Mouse (Mus musculus) midbrain, embryonic 12.5 days (tissue): Measurements from ENCODE around the gene Gm5617. TPM values are rescaled to one million over a fixed set of nuclear protein-coding genes. Genes with fewer than 3 reads are reported as not detected.
"Not testable (repeated sequence)": the region's sequence is repeated elsewhere in the genome, so short reads cannot be mapped to it uniquely, and the experiment has no call there.

ENCODE experiments used
- ATAC-seq: fragments of 200-750 bp; cut with Nextera tagmentation; 2 replicates; pipeline ENCODE4 v1.8.0; 2017; ENCODE audit warnings: low read depth, moderate TSS enrichment, moderate library complexity; ENCODE audit not compliant: low FRiP score
- H3K27ac ChIP-seq: fragments of 300-500 bp; sonication (generic); replicated peaks from 2 replicates; pipeline ENCODE4 v1.5.1; 2016; ENCODE audit warnings: mild to moderate bottlenecking
- H3K27me3 ChIP-seq: fragments of 300-500 bp; sonication (generic); 2 replicates; pipeline ENCODE4 v1.6.1; 2016; ENCODE audit warnings: mild to moderate bottlenecking
- H3K36me3 ChIP-seq: fragments of 300-500 bp; sonication (generic); 2 replicates; pipeline ENCODE4 v1.6.1; 2016
- H3K4me1 ChIP-seq: fragments of 300-500 bp; sonication (generic); 2 replicates; pipeline ENCODE4 v1.6.1; 2016
- H3K4me2 ChIP-seq: fragments of 300-500 bp; sonication (generic); replicated peaks from 2 replicates; pipeline ENCODE4 v1.6.1; 2016; ENCODE audit warnings: mild to moderate bottlenecking, moderate library complexity
- H3K4me3 ChIP-seq: fragments of 300-500 bp; sonication (generic); 2 replicates; pipeline ENCODE4 v1.5.1; 2016; ENCODE audit warnings: mild to moderate bottlenecking
- H3K9ac ChIP-seq: fragments of 300-500 bp; sonication (generic); replicated peaks from 2 replicates; pipeline ENCODE4 v1.6.1; 2016; ENCODE audit warnings: mild to moderate bottlenecking, moderate library complexity
- H3K9me3 ChIP-seq: fragments of 300-500 bp; sonication (generic); 2 replicates; pipeline ENCODE4 v1.6.1; 2016; ENCODE audit warnings: mild to moderate bottlenecking
- WGBS: fragments of 180-500 bp; shearing (Covaris S2); methylation state at CpG from one replicate; pipeline ENCODE4 v1.1.7; 2016; 5-methylcytosine and 5-hydroxymethylcytosine counted together
- polyA plus RNA-seq: library from polyadenylated mRNA; unstranded; fragments of >200 nt; fragmentation: Nextera tagmentation; extraction: Ambion mirVana; gene quantifications from 2 replicates; pipeline ENCODE4 v1.2.1, GENCODE M21; 2016

Gm5617 gene
- polyA plus RNA-seq, 1 experiment from 2014 or later: 40.6 TPM

- no peak for ATAC-seq
- H3K27me3 ChIP-seq: no peaks in the 10 kb centered on the region
- WGBS: 69% methylated on average over 8 of the region's 8 CpGs
- no peak overlapping the region for H3K9ac ChIP-seq
- H3K4me2 ChIP-seq: no peak overlapping the region
- H3K4me3 ChIP-seq: no peak overlapping the region
- H3K36me3 ChIP-seq: no peaks in the 10 kb centered on the region
- H3K27ac ChIP-seq: no peak overlapping the region
- H3K4me1 ChIP-seq: no peaks in the 10 kb centered on the region
- no peaks in the 10 kb centered on the region for H3K9me3 ChIP-seq
Observed at GRCm38 (mm10) chr9:48504741-48505365, 9.6 kb downstream of the Gm5617 start.

GRCm38 (mm10) chr9:48510134-48510533 lies 14.9 kb downstream of the Gm5617 start:
- Histone ChIP-seq H3K27me3 (no peaks in the 10 kb centered on the region), H3K4me2 (no peak overlapping the region), H3K4me3 (no peak overlapping the region), H3K27ac (no peak overlapping the region), H3K4me1 (no peaks in the 10 kb centered on the region), H3K36me3 (no peaks in the 10 kb centered on the region), H3K9ac (no peak overlapping the region), H3K9me3 (no peaks in the 10 kb centered on the region)
- no peak for ATAC-seq
- WGBS: 87% methylated on average over 5 of the region's 5 CpGs

- Histone ChIP-seq H3K9ac (no peak overlapping the region), H3K27me3 (no peaks in the 10 kb centered on the region), H3K27ac (no peak overlapping the region), H3K4me1 (peaks cover 7% of the 10 kb centered on the region; the same call in 1 of the 2 replicates), H3K36me3 (no peaks in the 10 kb centered on the region), H3K4me2 (no peak overlapping the region), H3K9me3 (no peaks in the 10 kb centered on the region), H3K4me3 (no peak overlapping the region)
- ATAC-seq: no peak
- WGBS: 81% methylated on average over 1 of the region's 1 CpGs
Observed at GRCm38 (mm10) chr9:48515332-48515731, 20.1 kb downstream of the Gm5617 start.

GRCm38 (mm10) chr9:48516615-48517371 lies 21.6 kb downstream of the Gm5617 start:
- peaks cover 7% of the 10 kb centered on the region; the same call in 1 of the 2 replicates for H3K4me1 ChIP-seq
- no peak overlapping the region for H3K4me3 ChIP-seq
- H3K4me2 ChIP-seq: no peak overlapping the region
- H3K9me3 ChIP-seq: no peaks in the 10 kb centered on the region
- WGBS: 78% methylated on average over 11 of the region's 11 CpGs
- H3K9ac ChIP-seq: no peak overlapping the region
- no peaks in the 10 kb centered on the region for H3K36me3 ChIP-seq
- ATAC-seq: no peak
- H3K27me3 ChIP-seq: no peaks in the 10 kb centered on the region
- H3K27ac ChIP-seq: peak overlapping the region; percentile 27

- ATAC-seq: peak; percentile 49; the same call in 1 of the 2 replicates
- Histone ChIP-seq H3K4me3 (no peak overlapping the region), H3K27me3 (no peaks in the 10 kb centered on the region), H3K36me3 (no peaks in the 10 kb centered on the region), H3K4me2 (no peak overlapping the region), H3K9ac (no peak overlapping the region), H3K4me1 (peaks cover 7% of the 10 kb centered on the region; the same call in 1 of the 2 replicates), H3K27ac (peak overlapping the region; percentile 27), H3K9me3 (no peaks in the 10 kb centered on the region)
- WGBS: 61% methylated on average over 19 of the region's 19 CpGs
Observed at GRCm38 (mm10) chr9:48517372-48518130, 22.3 kb downstream of the Gm5617 start.

GRCm38 (mm10) chr9:48520405-48520804 lies 25.2 kb downstream of the Gm5617 start:
- H3K9me3 ChIP-seq, H3K27me3 ChIP-seq, H3K36me3 ChIP-seq, H3K4me2 ChIP-seq, H3K27ac ChIP-seq, H3K4me1 ChIP-seq, H3K9ac ChIP-seq, ATAC-seq, H3K4me3 ChIP-seq: not testable (repeated sequence)
- 60% methylated on average over 5 of the region's 7 CpGs for WGBS

- no peak for ATAC-seq
Observed at GRCm38 (mm10) chr9:48525566-48525965, 30.3 kb downstream of the Gm5617 start.

GRCm38 (mm10) chr9:48526520-48526919 lies 31.3 kb downstream of the Gm5617 start:
- no peak overlapping the region for H3K27ac ChIP-seq

More at GRCm38 (mm10) chr9:48525566-48525965, 30.3 kb downstream of the Gm5617 start:
- Histone ChIP-seq H3K9ac (no peak overlapping the region), H3K36me3 (no peaks in the 10 kb centered on the region), H3K27ac (no peak overlapping the region), H3K4me3 (no peak overlapping the region), H3K4me2 (no peak overlapping the region), H3K27me3 (no peaks in the 10 kb centered on the region), H3K4me1 (no peaks in the 10 kb centered on the region), H3K9me3 (no peaks in the 10 kb centered on the region)
- 15% methylated on average over 1 of the region's 1 CpGs for WGBS

GRCm38 (mm10) chr9:48531294-48531693 lies 36.1 kb downstream of the Gm5617 start:
- H3K27me3 ChIP-seq: peaks cover 2% of the 10 kb centered on the region; the same call in 1 of the 2 replicates
- ATAC-seq: no peak
- WGBS: 89% methylated on average over 4 of the region's 4 CpGs
- H3K4me2 ChIP-seq: no peak overlapping the region
- H3K27ac ChIP-seq: no peak overlapping the region
- no peaks in the 10 kb centered on the region for H3K36me3 ChIP-seq
- H3K4me1 ChIP-seq: no peaks in the 10 kb centered on the region
- no peak overlapping the region for H3K4me3 ChIP-seq
- H3K9me3 ChIP-seq: no peaks in the 10 kb centered on the region
- no peak overlapping the region for H3K9ac ChIP-seq

More at GRCm38 (mm10) chr9:48526520-48526919, 31.3 kb downstream of the Gm5617 start:
- Histone ChIP-seq H3K9ac (no peak overlapping the region), H3K36me3 (no peaks in the 10 kb centered on the region), H3K27me3 (no peaks in the 10 kb centered on the region), H3K9me3 (no peaks in the 10 kb centered on the region), H3K4me2 (no peak overlapping the region), H3K4me3 (no peak overlapping the region), H3K4me1 (no peaks in the 10 kb centered on the region)
- 86% methylated on average over 4 of the region's 4 CpGs for WGBS
- no peak for ATAC-seq

- no peaks in the 10 kb centered on the region for H3K9me3 ChIP-seq
- H3K27ac ChIP-seq: no peak overlapping the region
- WGBS: 70% methylated on average over 3 of the region's 3 CpGs
- H3K9ac ChIP-seq: no peak overlapping the region
- H3K36me3 ChIP-seq: no peaks in the 10 kb centered on the region
- no peak for ATAC-seq
- peaks cover 8% of the 10 kb centered on the region; the same call in 1 of the 2 replicates for H3K27me3 ChIP-seq
- no peaks in the 10 kb centered on the region for H3K4me1 ChIP-seq
- no peak overlapping the region for H3K4me3 ChIP-seq
- no peak overlapping the region for H3K4me2 ChIP-seq
Observed at GRCm38 (mm10) chr9:48532203-48532602, 37.0 kb downstream of the Gm5617 start.

GRCm38 (mm10) chr9:48532730-48533129 lies 37.5 kb downstream of the Gm5617 start:
- no peak for ATAC-seq
- H3K4me3 ChIP-seq: no peak overlapping the region

GRCm38 (mm10) chr9:48536414-48536813 lies 41.2 kb downstream of the Gm5617 start:
- Histone ChIP-seq H3K4me2 (no peak overlapping the region), H3K36me3 (no peaks in the 10 kb centered on the region), H3K9ac (no peak overlapping the region), H3K27ac (no peak overlapping the region), H3K4me1 (peaks cover 9% of the 10 kb centered on the region), H3K4me3 (no peak overlapping the region), H3K27me3 (peaks cover 18% of the 10 kb centered on the region), H3K9me3 (0 out of 2 replicates have a peak, but pooled peaks cover 6% of the 10 kb centered on the region)
- WGBS: 80% methylated on average over 1 of the region's 1 CpGs
- no peak for ATAC-seq

More at GRCm38 (mm10) chr9:48532730-48533129, 37.5 kb downstream of the Gm5617 start:
- Histone ChIP-seq H3K27ac (no peak overlapping the region), H3K27me3 (peaks cover 8% of the 10 kb centered on the region; the same call in 1 of the 2 replicates), H3K36me3 (no peaks in the 10 kb centered on the region), H3K9me3 (no peaks in the 10 kb centered on the region), H3K4me2 (no peak overlapping the region), H3K4me1 (no peaks in the 10 kb centered on the region), H3K9ac (no peak overlapping the region)
- 82% methylated on average over 2 of the region's 2 CpGs for WGBS
